Mouse (Mus musculus): ENCODE results near the gene Npr3.

GRCm38 (mm10) chr15:11862253-11862652 is 44.8 kb downstream of the Npr3 start:
- TF ChIP-seq MAX (IDR thresholded peaks at IDR 0.05; ENCODE audit: low read depth) (no peak), POLR2AphosphoS2 (IDR thresholded peaks at IDR 0.05; ENCODE audit: insufficient read length, low read depth) (no peak), SRF (IDR thresholded peaks at IDR 0.05; ENCODE audit: control insufficient read depth, insufficient read length, low read depth) (no peak), POLR2A (IDR thresholded peaks at IDR 0.05; ENCODE audit: insufficient read length, low read depth) (no peak), TCF12 (IDR thresholded peaks at IDR 0.05; ENCODE audit: insufficient read depth, poor library complexity, severe bottlenecking) (no peak)
